Mouse (Mus musculus) cerebellum, adult 2 months (tissue): ENCODE data around the gene Exoc6. TPM values are rescaled to one million over a fixed set of nuclear protein-coding genes. Genes with fewer than 3 reads are reported as not detected.

Experiments
- DNase-seq, 2 experiments: peaks; one replicate each; pipeline ENCODE4 v3.0.0; 2021
- H3K27ac ChIP-seq: fragments of 200-500 bp; 2 replicates; pipeline ENCODE4 v1.5.1; 2012; ENCODE audit warnings: low read length, control low read depth, inconsistent platforms; ENCODE audit not compliant: insufficient read depth
- H3K27me3 ChIP-seq: fragments of 200-500 bp; 2 replicates; pipeline ENCODE4 v1.6.1; 2012; ENCODE audit warnings: inconsistent platforms, mild to moderate bottlenecking, low read length, moderate library complexity; ENCODE audit not compliant: control insufficient read depth, insufficient read depth
- H3K4me1 ChIP-seq: fragments of 200-500 bp; 2 replicates; pipeline ENCODE4 v1.6.1; 2011; ENCODE audit warnings: low read length; ENCODE audit not compliant: control insufficient read depth, insufficient read depth
- H3K4me3 ChIP-seq: fragments of 200-500 bp; replicated peaks from 2 replicates; pipeline ENCODE3; 2011; ENCODE audit warnings: mild to moderate bottlenecking, low read depth, low read length, control low read depth; ENCODE audit not compliant: insufficient read depth
- CTCF ChIP-seq: fragments of 200-500 bp; IDR thresholded peaks from 2 replicates; pipeline ENCODE4 v1.5.1; 2011; ENCODE audit warnings: low read depth, mild to moderate bottlenecking, control low read depth, low read length, moderate library complexity, borderline replicate concordance; ENCODE audit not compliant: insufficient read depth
- POLR2A ChIP-seq: fragments of 200-500 bp; IDR thresholded peaks from 2 replicates; pipeline ENCODE4 v1.6.1; 2011; ENCODE audit warnings: low read length, control low read depth, borderline replicate concordance; ENCODE audit not compliant: insufficient read depth
- WGBS: fragments of 180-500 bp; shearing (Covaris S2); methylation state at CpG from one replicate; pipeline ENCODE4 v1.1.7; 2018; 5-methylcytosine and 5-hydroxymethylcytosine counted together
- polyA plus RNA-seq: library from polyadenylated mRNA; depleted of rRNA; stranded (reverse); fragments of >200 nt; gene quantifications from 2 replicates; pipeline ENCODE4 v1.2.3, GENCODE M21; 2012

The Exoc6 gene
- polyA plus RNA-seq, 1 experiment = 12.8 TPM

- Histone ChIP-seq H3K4me1 (no peaks in the 10 kb centered on the region), H3K27ac (no peak overlapping the region), H3K27me3 (no peaks in the 10 kb centered on the region), H3K4me3 (no peak overlapping the region)
- TF ChIP-seq CTCF (no peak), POLR2A (no peak)
- DNase-seq = peak in 1 of 2 experiments; percentile 11
- 27% methylated on average over 22 of the region's 22 CpGs for WGBS
Observed at GRCm38 (mm10) chr19:37601968-37602848, 52.0 kb downstream of the Exoc6 start.

- no peak for TF ChIP-seq CTCF
- no peak for TF ChIP-seq POLR2A
- H3K27me3 ChIP-seq = no peaks in the 10 kb centered on the region
- H3K27ac ChIP-seq = no peak overlapping the region
- 77% methylated on average over 7 of the region's 7 CpGs for WGBS
- no peaks in the 10 kb centered on the region for H3K4me1 ChIP-seq
- H3K4me3 ChIP-seq = no peak overlapping the region
- no peak for DNase-seq
Observed at GRCm38 (mm10) chr19:37609991-37610390, 59.8 kb downstream of the Exoc6 start.

GRCm38 (mm10) chr19:37612893-37613292 is 62.7 kb downstream of the Exoc6 start:
- DNase-seq = no peak
- Histone ChIP-seq H3K27ac (no peak overlapping the region), H3K4me1 (no peaks in the 10 kb centered on the region), H3K27me3 (no peaks in the 10 kb centered on the region), H3K4me3 (no peak overlapping the region)
- 91% methylated on average over 7 of the region's 7 CpGs for WGBS
- TF ChIP-seq POLR2A = no peak
- no peak for TF ChIP-seq CTCF

DNA sequence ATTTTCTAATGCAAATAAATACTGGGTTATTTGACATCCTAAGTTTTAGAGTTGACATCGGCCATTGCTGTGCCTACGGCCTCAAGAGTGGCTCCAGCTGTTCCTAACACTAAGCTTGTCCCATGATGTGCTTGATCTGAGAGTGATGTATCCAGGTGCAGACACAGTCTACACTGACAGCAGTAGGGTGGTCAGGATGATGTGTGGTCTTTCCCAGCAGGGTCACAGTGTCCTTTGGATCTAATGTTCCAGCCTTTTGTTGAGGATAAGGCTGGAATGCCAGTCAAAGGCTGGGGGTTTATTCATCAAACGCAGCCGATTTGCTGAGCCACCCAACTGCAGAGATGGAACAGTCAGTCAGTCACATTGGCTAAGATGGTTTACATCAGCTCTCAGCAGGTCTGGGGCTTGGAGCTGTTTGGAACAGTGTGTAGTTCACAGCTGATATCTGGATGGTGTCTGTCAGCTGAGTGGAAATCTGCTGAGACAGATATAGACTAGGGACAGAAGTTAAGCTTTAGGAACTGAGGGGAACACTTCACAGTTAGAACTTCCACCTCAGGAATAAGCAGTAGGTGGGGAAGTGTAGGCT is 64.9 kb downstream of the Exoc6 start:
- 50% methylated on average over 4 of the region's 4 CpGs for WGBS
- no peak for DNase-seq
- TF ChIP-seq CTCF (no peak), POLR2A (no peak)

GRCm38 (mm10) chr19:37647994-37648393 is 97.8 kb downstream of the Exoc6 start:
- H3K27ac ChIP-seq = no peak overlapping the region
- no peak for DNase-seq
- no peak for TF ChIP-seq POLR2A
- no peak for TF ChIP-seq CTCF
- H3K4me3 ChIP-seq = no peak overlapping the region
- no peaks in the 10 kb centered on the region for H3K4me1 ChIP-seq
- 48% methylated on average over 2 of the region's 2 CpGs for WGBS
- H3K27me3 ChIP-seq = no peaks in the 10 kb centered on the region

More for the DNA sequence above, 64.9 kb downstream of the Exoc6 start:
- Histone ChIP-seq H3K4me1 (no peaks in the 10 kb centered on the region), H3K27ac (no peak overlapping the region), H3K27me3 (no peaks in the 10 kb centered on the region), H3K4me3 (no peak overlapping the region)

DNA sequence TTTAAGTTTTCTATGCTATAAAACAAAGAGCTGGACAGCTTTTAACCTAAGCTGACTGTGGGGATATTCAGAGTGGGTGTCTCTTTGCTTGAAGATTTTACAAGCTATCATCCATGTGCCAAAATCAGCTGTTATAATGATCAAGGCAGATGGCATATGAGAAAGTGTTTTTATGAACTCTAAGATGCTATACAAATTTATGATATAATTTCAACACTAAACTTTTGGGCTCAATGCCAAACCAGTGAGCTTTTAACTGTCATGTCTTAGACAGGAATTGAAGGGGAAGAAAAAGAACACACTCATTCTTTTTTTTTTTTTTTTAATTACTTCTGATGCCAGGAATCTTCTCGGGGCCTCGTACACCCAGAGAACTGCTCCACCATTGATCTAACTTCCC is 100.3 kb downstream of the Exoc6 start:
- TF ChIP-seq POLR2A (no peak), CTCF (no peak)
- Histone ChIP-seq H3K4me1 (no peaks in the 10 kb centered on the region), H3K4me3 (no peak overlapping the region), H3K27ac (no peak overlapping the region), H3K27me3 (no peaks in the 10 kb centered on the region)
- DNase-seq = no peak
- WGBS = 37% methylated on average over 2 of the region's 2 CpGs

GRCm38 (mm10) chr19:37654012-37654411 is 103.8 kb downstream of the Exoc6 start:
- DNase-seq = no peak
- Histone ChIP-seq H3K27me3 (no peaks in the 10 kb centered on the region), H3K27ac (no peak overlapping the region), H3K4me1 (no peaks in the 10 kb centered on the region), H3K4me3 (no peak overlapping the region)
- TF ChIP-seq CTCF (no peak), POLR2A (no peak)
- 42% methylated on average over 5 of the region's 5 CpGs for WGBS

GRCm38 (mm10) chr19:37656441-37656840 is 106.2 kb downstream of the Exoc6 start:
- Histone ChIP-seq H3K4me3 (no peak overlapping the region), H3K27me3 (no peaks in the 10 kb centered on the region), H3K4me1 (no peaks in the 10 kb centered on the region), H3K27ac (no peak overlapping the region)
- 46% methylated on average over 9 of the region's 9 CpGs for WGBS
- TF ChIP-seq CTCF = no peak
- TF ChIP-seq POLR2A = no peak
- DNase-seq = no peak
